Mouse (Mus musculus) spleen, adult 18-20 months (tissue): ENCODE data around the gene Six3.

Source experiments
- DNase-seq, 2 experiments: peaks; one replicate each; pipeline ENCODE4 v3.0.0; 2022; ENCODE audit warnings: mixed read lengths in 2 of 2

Six3 gene

DNA sequence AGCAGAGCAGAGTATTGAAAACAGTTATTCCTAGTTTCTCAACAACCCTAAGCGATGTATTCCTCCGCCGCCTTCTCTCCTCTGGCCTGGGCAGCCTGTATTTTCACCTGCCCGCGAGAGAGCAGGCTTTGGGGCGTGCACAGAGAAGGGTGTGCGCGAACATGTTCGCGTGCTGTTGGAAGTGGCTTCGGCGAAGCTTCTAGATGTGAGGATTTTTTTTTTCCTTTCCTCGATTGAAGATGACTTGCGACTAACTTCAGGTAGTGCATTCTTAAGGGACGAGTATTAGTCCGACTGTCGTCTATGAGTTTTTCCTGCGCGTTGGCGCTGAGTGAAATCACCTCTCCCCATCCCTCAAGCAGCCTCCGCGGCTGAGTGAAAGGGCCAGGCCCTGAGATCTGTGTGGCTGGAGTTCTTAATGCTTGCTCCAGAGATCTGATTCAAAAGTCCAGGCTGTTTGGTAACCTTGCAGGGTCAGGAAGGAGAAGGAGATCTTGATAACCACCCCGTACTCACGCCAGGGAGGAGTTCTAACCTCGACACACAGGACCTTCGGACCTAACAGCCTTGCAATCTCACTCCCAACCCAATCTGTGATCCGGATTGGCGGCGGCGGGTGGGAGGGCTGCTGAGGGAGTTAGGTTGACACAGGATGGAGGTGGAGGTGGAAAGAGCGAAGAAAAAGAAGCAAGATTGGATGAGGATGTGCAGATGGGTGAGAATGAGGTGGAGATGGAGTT lies 712 bp upstream of the Six3 start:
- DNase-seq = no peak

DNA sequence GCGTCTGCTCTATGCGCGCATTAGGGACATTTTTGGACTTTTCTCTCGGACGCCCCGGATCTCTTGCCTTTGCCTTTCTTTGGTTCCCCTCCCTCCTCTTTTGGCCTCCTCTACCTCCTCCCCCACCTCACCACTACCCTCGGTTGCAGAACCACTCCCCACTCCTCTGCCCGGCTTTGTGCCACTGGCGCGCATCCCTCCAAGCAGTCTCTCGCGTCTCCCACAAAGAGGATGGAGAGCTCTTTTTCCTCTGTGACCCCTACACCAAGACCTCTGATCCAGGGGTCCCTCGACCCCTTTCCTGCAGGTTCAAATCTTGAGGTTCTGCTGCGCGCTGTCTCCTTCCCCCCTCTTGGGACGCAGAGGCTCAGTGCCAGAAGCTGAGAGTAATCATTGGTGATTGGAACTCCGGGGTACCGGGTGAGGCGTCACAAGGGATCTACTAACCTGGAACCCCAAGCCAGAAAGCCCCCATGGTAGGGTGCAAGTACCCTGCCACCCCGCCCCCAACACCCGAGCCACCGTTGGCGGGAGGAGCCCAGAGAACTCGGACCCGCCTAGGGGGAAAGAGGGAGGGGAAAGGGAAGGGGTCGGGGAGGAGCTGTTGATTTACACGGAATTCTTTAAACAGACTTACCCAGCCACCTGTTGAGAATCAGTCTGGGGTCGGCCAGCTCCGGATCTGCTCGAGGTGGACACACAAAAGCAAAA lies 758 bp downstream of the Six3 start:
- no peak for DNase-seq

DNA sequence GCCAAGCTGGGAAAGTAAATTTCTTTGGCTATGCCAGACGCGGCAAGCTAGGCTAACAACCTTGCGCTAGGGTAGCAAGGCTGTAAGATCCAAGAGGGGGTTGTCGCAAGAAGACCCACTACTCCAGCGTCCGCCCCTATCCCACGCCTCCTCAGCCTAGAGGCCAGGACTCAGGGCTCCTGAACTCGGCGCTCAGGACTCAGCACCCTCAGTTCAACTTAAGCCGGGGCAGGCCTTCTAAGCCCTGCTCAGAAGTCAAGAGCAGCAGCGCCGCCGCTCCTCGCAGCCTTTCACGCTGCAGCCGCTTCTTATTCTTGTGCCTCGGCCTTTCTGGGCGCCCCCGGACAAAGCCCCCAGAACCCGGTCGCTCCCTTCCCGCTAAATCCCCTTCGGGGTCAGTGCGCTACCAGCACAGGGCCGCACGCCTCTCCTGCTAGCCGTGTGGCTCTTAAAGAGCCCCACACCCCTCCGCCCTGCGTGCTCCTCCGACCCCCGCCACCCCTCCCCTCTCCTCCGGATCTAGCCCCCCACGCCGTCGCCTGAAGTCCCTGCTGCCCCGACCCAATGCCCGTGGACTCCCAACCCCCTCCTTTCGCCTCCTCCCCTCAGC lies 1.4 kb downstream of the Six3 start:
- DNase-seq = no peak

DNA sequence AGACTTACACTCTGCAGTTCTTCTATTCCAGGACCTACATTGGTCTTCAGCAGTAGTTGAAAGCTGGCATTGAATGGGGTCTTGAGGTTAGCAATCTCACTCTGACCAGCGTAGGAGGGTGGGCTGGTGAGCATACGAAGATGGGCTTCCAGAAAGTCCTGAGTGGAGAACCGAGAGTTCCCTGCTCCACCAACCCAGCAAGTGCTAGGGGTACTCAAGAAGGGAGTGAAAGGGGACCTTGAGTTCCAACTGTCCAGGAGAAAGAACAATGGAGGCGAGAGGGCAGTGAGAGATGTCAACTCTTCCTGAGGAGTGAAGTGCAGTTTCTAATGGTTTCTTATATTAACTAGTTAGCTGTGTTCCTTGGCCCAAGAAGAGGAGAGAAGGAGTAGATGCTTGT lies 2.2 kb downstream of the Six3 start:
- no peak for DNase-seq

DNA sequence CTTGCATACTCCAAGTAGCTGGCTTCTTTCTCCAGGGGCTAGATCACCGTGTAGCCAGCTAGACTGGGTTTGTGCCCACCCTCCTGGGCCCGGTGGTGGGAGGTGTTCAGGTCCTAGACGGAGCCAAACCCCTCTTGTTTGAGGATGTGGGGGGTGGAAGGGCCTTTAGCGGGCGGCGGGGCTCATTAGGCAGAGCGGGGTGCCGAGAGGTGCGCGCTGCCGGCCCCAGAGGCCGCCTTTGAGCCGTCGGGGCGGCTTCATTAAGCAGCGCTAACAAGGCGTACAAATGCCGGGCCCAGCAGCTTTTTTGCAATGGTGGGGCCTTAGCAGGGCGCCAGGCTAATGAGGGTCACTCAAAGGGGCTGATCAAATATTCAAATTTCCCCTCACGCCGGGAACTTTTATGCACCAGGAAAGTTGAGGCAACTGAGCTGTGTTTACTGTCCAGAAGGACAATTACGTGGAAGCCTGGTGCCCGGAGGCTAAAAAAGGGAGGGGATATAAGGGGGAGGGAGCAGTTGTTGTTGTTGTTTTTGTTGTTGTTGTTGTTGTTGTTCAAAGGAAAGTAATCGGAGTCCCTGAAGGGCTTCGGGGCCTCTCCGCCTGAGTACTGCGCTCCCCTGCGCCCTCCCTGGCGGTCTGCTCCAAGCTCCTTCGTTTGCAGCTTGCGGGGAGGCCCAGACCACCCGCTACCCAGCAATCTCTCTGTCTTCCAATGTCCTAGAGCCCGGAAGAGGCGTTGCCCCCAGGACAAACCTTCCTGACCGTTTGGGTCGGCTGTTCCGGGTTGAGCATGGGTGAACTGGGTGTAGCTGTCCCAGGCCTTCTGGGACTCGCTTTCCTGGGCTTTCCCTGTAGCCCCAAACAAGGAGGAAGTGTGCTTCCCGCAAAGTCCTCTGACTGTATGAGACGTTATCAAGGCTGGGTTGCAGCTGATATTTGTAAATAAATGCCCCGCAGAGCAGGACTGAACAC lies 3.4 kb downstream of the Six3 start:
- DNase-seq = no peak

DNA sequence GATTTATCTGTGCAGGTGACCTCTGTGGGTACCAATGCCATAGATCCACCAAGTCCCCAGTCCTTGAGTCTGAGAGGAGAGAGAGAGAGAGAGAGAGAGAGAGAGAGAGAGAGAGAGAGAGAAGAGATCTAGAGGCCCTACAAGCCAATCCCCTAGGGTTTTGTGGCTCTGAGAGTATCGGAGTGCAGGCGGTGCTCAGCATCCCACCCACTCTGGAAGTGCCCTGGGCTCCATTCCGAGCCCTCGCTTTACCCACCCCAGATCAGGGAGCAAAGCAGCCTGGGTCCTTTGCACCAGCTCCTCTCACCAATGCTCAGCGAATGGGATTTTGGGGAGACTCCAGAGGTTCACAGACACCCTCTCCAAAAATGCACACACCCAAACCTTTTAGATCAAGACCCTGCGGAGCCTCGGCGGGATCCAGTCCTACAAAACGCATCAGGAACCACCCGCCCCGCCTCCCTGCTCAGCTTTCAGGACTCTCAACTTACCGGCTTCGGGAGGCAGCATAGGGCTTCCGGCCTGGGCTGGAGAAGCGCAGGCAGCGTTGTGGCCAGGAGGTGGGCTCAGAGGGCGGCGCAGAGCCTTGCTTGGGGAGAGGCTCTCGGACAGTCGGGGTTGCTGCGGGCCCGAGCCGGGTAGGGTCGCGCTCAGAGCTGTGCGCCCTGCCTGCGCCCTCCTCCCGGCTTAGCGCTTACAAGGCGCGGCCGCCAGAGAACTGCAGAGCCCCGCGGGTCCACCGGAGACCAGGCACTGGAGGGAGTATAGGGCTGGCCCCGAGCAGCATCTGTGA lies 4.4 kb downstream of the Six3 start:
- no peak for DNase-seq

DNA sequence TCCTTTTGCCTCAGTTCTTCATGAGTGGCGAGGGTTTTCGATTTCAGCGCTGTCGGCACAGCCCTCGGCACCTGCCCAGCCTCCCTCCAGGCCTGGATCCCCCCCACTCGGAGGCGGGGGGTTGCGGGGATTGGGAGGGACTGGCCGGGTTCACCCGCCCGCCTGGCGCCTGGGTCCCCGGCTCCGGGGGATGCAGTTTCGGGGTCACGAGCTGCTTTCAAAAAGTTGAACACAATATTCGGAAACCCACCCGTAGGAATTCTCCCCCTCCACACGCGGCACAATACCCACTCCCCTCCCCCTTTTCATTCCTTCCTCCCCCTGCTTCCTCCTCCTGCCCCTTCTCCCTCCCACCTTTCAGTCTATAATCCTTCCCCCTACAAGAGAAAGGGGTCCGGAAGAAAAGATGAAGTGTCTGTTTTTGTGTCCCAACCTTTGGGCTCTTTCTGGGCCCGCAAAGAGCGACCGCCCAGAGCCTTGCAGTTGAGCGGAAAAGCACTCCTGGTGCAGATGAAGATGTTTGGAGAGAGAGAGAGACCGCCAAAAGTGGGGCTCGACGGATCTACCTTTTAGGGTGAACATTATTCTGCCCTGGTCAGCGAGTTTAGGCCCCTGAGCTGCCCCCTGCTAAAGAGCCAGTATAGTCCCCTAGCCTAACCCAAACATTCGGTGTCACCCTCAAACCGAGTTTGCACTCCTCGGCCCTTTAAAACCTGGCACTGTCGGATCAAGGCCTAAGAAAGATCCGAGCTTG lies 5.1 kb downstream of the Six3 start:
- DNase-seq = no peak

DNA sequence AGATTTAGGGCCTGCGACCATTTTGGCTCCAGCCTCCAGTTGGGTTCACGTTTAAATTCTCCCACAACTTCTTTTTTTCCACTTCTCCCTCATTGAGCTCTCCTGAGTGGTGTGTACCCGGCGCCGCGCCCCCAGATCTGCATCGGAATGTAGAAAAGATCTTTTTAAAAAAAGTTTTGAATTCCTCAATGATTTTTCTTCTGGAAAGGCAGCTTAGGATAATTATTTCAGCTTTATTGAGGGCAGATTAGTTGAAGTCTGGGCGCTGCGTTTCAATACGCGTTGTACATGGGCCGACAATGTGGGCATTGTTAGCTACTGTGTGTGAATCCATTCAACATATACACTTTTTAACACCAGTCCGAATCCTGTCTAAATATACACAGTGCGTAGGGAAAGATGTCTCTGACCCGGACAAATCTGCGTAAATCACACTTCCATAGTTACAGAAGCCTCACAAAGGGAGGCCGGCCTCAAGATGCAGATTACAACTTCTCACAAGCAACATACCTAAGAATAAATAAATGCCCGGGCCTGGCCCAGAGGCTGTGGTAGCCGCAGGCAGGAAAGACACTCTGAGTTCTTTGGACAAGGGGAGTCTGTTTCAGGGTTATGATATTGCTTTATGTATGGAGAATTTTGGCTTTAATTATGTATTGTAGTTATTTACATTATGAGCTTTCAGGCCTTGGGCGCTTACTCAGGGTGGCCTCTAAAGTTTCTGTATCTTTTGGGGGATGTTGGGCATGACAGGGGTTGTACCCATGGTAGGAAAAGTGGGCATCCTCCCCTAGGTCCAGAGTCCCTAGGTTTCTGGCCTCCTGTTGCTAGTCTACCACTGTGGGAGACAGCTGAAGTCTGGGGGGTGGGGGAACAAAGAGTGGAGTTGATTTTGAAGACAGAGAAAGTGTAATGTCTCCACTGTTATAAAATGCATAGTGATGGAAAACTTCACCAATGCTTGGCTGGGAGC lies 6.0 kb downstream of the Six3 start:
- no peak for DNase-seq

DNA sequence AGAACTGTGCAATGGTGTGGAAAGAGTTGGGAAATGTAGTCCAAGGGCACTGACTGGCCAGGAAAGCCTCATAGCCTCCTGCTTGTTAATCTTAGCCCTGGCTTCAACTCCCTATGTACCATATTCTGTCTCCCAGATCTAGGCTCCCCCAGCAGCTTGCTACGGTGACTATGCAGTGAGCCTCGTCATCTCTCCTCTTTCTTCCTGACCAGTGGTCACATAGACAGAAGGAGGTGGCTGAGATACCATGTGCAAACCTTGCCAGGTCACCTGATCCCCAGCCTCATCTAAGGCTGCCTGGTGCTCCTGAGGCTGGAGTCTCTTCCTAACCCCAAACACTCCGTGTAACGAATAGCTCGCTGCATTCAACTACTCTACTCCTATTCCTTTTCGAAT lies 6.7 kb downstream of the Six3 start:
- DNase-seq = no peak

DNA sequence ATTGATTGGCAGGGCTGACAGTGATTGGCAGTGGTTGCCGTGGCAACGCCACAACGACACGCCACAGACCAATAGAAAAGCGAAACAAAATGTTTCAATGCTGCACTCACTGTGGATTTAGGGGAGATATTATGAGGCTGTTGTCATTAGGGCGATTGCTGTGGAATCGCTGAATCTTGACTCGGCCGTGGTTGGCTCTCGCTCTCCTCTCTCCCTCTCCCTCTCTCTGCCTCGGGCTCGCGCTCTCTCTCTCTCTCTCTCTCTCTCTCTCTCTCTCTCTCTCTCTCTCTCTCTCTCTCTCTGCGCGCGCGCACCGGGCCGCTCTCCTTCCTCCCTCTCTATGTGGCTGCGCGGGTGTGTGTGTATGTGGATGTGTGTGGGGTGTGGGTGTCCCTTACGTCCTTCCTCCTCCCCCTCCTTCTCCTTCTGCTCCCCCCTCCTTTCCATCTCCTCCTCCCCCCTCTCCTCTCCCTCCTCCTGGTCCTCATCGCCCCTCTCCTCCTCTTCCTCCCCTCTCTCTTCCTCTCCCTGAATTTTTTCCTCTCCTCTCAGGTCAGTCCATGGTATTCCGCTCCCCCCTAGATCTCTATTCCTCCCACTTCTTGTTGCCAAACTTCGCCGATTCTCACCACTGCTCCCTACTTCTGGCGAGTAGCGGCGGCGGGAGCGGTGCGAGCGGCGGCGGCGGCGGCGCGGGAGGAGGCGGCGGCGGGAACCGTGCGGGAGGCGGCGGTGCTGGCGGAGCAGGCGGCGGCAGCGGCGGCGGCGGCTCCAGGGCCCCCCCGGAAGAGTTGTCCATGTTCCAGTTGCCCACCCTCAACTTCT lies 7.5 kb downstream of the Six3 start:
- no peak for DNase-seq

DNA sequence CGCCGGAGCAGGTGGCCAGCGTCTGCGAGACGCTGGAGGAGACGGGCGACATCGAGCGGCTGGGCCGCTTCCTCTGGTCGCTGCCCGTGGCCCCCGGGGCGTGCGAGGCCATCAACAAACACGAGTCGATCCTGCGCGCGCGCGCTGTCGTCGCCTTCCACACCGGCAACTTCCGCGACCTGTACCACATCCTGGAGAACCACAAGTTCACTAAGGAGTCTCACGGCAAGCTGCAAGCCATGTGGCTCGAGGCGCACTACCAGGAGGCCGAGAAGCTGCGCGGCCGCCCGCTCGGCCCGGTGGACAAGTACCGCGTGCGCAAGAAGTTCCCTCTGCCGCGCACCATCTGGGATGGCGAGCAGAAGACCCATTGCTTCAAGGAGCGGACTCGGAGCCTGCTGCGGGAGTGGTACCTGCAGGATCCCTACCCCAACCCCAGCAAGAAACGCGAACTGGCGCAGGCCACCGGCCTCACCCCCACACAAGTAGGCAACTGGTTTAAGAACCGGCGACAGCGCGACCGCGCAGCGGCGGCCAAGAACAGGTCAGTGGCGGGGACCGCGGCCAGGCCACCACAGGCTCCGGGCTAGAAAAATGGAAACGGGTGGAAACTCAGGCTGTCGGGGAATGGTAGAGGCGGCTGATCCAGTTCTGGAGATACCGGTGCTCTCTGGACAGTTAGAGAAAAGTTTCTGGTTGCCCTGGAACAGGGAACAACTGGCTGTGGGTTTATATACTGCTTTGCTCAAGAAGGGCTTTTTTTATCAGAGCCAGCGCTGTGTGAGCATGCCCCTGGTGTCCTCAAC lies 8.3 kb downstream of the Six3 start:
- DNase-seq = no peak

DNA sequence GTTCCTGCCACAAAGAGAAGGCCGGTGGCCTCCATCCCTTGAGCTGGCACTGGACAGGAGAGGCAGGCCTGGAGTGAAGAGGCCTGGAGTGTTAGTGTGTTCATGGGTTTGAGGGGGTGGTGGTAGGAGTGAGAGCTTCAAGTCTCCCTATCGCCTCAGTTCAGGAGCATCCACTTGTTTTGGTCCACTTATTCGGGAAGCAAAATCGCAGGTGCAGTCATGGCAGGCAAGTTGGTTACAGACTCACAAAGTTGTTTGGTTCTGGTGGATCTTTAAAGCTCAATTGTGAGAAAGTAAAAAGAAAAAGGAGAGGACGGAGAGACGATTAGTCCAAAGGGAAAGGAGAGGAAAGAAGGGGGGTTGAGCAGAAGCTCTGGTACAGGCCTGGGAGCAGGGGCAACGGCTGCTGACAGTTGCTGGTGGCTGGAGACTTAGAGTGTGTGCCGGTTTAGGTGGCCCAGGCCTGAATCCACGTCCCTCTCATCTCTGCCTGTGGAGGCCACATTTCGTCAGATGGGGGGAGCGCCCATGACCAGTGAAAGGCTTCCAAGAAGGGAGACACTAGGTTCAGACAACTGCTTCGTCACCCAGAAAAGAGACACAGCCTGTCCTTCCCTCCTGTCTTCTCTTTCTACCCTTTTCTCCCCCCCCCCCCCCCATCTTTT lies 9.2 kb downstream of the Six3 start:
- no peak for DNase-seq

DNA sequence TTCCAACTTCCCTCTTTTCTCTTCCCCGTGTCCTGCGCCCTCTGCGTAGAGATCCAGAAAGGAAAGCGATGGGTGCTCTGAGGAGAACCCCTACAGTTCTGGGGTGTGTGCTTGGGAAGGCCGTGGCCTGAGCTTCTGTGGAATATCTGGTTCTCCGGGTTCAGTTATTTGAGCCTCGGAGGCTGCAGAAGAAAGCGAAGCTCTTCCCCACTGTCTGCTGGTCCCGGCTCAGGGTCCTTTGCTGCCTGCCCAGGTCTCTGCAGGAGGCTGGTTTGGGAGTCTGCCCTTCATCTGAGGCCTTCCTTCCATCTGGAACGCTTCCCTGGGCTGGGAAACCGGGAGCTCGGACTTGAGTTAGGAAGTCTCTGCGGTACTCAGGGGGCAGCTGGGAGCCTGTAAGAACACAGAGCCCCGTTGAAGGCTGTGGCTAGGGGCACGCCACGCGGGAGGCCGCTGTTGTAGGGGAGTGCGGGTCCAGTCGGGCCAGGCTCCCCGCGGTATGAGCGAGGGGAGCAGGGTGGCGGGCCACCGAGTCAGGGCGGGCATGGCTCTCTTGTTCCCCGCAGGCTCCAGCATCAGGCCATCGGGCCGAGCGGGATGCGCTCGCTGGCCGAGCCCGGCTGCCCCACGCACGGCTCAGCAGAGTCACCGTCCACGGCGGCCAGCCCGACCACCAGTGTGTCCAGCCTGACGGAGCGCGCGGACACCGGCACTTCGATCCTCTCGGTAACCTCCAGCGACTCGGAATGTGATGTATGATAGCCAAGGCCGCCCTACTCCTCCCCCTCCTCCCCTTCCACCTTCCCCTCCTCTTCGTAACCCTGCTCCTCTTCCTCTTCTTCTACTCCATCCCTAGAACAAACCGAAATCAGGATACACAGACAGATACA lies 10.0 kb downstream of the Six3 start:
- DNase-seq = no peak

DNA sequence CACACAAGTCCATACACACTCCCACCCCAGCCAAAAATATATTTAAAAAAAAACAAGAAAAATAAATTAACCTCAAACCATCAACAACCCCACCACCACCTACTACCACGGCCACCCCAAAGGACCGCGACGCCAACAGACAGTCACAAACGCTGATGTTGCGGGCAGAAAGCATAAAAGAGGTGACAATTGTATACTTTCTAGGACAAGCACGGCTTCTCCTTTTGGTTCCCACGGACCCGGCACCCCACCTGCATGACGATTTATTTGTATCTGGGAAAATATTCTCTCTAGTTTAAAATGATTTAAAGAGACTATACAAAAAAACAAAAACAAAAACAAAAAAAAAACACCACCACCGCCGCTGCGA lies 10.6 kb downstream of the Six3 start:
- DNase-seq = no peak

DNA sequence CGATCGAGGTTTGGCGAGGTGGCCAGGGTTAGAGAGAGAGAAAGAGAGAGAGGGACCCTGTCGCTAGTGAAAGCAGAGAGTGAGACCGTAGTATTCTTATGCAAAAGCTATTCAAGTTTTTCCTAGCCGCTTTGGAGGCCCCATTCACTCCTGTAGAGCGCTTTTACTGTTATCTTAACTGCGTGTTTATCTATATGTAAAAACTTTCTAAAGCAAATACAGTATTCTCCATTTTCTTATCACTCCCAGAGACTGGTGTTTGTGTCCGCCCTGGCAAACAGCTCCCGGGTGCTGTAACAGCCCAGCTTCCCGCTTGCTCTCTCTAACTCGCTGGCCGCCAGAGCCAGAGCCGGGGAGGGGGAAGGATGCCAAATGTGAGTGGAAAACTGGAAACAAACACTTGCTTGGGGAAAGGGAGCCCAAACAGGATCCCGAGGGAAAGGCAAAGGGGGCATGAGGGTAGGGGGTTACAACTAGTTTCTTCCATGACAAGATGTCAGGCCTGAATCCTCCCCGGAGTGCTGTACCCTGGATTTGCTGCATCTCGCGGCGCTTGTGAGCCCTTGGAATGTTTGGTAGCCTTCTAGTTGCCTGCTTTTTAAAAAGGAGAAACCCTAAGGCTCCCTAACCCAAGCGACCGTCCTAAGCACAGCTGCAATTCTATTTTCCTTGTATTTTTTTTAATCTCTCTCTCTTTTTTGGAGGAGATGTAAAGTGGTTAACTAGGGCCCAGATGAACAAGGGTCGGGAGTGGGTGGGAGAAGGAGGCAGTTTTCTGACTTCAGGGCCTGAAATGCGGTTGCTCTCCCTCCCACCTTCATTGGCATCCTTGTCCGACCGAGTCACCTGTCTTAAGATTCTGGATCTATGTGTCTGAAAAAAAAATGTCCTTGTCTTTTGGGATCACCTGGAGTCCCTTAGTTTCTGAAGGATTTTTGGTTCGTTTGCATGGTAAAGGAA lies 11.9 kb downstream of the Six3 start:
- DNase-seq = no peak
